Mouse (Mus musculus): ENCODE results near the gene Zfp202.
"Not testable (repeated sequence)": the region's sequence is repeated elsewhere in the genome, so short reads cannot be mapped to it uniquely, and the experiment has no call there.

Gene Zfp202

GRCm38 (mm10) chr9:40192098-40193038 lies at the start of gene Zfp202:
Gene Zfp202, plus strand, starts transcription at chr9:40192316.
- DNase-seq = peak; percentile 99

DNA sequence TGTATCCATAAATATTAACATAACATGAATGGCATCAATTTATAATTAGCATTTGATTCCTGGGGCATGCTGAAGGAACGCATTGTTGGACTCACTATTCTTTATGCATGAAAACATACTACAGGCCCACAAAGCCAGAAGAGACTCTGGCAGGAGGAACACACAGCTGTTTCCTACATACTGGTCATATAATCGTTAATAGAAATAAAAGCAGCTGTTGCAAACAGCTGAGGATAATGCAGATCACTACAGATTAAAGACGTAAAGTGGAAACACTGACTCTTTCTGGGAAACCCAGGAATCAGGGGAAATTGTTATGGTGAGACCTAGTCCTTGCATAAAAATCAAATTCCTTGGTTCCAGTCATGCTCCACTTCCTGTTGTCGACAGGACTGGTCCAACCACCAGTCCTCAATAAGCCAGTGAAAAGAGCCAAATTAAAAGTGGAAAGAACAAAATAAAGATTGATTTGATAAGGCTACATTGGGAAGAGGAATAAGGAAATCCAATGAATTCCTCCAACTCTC lies 36.9 kb upstream of the Zfp202 start:
- no peak for DNase-seq

GRCm38 (mm10) chr9:40166446-40166845 lies 25.7 kb upstream of the Zfp202 start:
- no peak for DNase-seq

- DNase-seq = no peak
Observed at GRCm38 (mm10) chr9:40177017-40177416, 15.1 kb upstream of the Zfp202 start.

DNA sequence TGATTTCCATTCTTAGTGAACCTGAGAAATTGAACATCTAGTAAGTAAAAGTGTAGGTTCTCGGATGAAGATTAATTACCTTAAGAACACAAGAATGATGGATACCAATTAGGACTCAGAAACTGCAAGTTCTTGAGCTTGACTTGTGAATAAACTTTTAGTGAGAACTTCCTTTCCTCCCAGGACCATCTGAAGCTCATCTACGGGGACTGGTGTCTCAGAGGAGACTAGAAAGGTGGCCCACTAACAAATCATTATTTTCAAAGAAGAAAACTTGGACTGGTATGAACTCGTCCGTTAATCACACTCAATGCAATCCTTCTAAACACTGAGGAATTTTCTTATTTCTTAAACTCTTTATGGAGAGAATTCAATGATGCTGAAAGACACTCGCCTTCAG lies 11.5 kb upstream of the Zfp202 start, which contains the start of gene Olfr986:
TSS of gene Olfr986 (plus strand) at position 301 of the 400 bp plus-strand sequence.
- no peak for DNase-seq

DNA sequence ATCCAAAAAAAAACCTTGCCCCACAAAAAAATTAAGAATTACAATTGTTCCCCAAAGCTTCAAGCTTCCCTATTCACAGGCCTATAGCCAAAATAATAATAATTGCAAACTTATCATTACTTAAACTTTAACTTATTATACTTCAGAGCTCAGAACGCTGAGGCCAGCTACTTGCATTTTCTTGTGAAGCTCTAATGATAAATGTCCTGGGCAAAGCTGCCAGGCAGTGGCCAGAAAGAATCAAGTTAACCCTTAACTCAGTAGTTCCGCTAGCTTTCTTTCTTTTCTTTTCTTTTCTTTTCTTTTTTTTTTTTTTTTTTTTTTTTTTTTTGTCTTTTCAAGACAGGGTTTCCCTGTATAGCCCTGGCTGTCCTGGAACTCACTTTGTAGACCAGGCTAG lies 7.0 kb upstream of the Zfp202 start:
- DNase-seq = not testable (repeated sequence)

DNA sequence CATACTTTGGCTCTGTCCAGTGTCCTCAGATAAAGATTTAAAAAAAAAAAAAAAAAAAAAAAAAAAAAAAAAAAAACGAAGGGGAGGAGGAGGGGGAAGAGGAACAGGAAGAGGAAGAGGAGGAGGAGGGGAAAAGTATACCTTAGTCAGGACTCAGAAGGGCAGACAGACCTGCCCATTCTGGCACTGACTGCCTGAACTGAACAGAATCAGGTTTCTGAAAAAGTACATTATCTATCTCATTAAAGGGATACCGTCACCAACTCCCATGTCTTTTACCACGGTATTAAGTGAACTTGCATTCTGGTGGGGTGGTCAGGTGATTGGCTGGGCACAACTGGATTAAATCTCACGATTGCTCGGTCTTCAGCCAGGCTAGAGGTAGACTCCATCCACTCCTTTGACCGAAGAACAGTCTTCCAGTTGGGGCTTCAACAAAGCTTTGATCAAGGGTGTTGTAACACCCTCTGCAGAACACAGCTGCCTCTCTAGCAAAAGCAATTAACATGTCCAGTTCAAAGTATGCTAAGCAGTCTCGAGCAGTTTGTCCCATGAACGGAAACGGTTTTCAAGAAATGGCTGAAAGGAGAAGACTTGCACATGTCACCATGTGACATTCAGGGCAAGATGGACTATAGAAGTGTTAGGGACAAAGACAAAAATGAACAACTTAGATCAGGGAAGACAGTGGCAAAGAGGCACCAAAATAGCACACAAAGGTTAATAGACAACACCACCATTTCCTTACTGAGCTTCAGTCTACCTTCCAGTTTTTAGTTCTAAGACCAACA lies 835 bp upstream of the Zfp202 start:
- peak; percentile 73 for DNase-seq

GRCm38 (mm10) chr9:40195981-40196380 lies 3.9 kb downstream of the Zfp202 start:
- DNase-seq = peak; percentile 93

DNA sequence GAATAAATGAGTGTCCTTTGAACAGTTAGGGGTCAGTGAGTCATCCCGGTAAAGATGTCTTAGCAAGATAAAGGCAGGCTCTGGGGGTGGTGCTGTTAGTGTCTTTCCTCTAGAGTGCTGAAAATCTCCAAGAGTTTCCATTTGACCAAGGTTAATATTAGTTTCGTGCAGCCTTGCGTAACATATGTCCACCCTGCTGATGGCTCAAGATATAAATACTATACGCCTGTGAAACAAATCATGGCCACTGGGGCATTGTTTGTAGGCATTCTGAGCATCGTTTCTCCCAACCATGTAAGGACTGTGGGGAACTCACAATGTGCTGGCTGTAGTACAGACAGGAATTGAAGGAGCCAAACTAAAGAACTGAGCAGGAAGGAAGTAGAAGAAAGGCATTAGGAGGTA lies 14.4 kb downstream of the Zfp202 start:
- DNase-seq = no peak

DNA sequence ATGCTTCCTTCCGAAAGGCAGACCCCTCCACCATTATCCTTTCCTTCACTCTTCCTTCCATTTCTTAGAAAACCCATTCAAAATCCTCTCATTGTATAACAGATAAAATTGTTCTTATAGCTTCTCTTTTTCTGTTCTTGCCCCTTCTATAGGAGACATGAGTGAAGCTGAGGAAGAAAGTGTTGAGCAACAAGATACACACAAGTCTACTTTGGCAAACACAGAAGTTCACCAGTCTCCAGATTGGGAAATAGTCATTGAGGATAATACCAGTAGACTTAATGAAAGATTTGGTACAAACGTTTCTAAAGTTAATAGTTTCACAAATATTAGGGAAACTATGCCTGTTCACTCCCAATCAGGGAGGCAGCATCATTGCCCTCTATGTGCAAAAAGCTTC lies 18.6 kb downstream of the Zfp202 start:
- DNase-seq = no peak

GRCm38 (mm10) chr9:40214058-40214457 lies 21.9 kb downstream of the Zfp202 start:
- peak; percentile 71 for DNase-seq

GRCm38 (mm10) chr9:40216651-40217050 lies 24.5 kb downstream of the Zfp202 start:
- DNase-seq = peak; percentile 68

DNA sequence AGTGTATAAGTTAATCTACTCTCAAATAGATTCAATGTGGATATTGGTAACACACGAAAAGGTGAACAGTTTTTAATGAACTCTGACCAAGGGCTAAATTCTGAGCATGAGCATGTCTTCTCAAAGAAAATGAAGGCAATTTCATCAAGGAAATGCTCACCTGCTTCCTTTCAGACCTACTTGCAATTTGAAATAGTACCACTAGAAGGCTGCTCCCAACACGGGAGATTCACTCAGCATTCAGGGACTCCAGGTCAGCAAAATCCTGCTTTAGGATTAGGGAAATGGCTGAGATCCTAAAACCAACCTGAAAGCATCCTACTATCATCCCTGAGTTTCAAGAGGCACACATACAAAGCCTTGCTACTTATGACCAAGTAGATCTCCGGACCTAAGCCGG lies 32.2 kb downstream of the Zfp202 start:
- no peak for DNase-seq

GRCm38 (mm10) chr9:40227874-40228789 lies 36.0 kb downstream of the Zfp202 start:
- DNase-seq = peak; percentile 70

DNA sequence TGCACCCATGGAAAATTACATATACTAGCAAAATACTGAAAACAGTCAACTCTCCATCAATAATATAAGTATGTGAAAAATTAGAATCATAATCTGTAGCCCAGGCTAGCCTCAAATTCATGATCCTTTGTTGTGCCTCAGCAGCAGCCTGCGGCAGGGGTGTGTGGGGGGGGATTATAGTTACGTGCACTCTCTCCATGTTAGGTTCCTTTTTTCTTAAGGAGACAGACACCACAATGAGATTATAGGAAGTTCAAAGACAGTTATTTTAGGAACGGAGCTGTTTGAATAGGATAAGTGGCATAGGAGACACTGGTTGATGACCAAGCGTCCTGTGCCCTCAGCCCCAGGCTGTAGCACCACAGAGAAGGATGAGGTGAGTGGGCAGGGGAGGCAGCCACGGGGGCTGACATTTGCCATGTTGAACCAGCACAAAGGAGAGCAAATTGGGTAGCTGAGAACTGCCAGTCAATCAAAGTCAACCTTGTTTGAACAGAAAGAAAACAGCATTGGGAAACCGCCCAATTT lies 36.8 kb downstream of the Zfp202 start:
- DNase-seq = peak; percentile 73

GRCm38 (mm10) chr9:40229479-40229878 lies 37.4 kb downstream of the Zfp202 start:
- DNase-seq = peak; percentile 19

DNA sequence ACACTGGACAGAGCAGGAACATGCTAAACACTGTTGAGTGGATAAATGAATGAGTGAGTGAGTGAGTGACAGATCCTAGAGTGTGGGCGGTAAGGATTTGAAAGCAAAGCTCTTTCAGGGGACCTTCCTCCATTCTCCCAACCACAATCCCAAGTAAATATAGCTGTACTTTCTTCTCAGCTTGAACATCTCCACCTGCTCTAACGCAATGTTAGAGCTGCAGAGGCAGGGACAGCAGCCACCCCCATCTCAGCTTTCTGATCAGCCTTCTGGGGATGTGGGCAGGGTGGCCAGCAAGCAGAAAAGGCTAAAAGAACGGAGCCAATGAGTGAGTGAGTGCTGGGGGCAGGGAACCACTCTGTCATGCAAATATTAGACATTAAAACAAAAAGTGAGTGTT lies 38.9 kb downstream of the Zfp202 start:
- DNase-seq = peak; percentile 17

DNA sequence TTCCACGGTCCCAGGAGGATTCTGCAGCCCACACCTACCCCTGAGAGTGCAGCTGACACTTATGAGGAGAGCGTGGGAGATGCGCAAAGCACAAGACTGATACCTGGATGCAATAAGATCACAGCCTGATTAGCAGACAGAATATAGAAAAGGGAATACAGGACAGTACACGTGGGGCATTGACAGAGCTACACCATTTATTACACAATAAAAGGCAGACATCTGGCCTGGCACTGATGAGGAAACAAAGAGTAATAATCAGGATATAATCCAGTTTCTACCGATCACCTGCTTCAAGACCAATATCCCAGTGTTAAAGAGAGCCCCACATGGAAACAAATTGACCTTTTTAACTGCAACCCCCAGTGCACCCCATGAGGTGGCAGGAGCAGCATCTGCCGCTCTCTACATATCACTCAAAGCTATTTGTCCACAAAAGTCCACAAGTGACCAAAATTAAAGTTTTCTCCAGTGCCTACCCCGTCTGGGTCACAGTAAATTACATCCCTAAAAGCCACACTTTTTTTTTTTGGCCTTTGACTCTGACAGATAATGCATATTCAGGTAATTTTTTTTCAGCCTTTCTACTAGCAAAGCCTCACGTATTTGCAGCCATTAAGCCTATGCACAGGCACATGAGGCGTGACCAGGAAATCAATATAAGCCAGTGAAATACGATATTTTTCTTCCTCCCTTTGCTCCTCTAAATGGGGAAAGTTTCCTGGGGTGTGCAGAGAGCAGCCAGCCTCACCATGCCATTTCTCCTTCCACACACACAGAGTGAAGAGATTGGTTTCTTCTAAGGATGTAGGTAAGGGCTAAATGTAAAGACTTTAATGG lies 42.3 kb downstream of the Zfp202 start:
- DNase-seq = peak; percentile 30

- DNase-seq = peak; percentile 3
Observed at GRCm38 (mm10) chr9:40235220-40235619, 43.1 kb downstream of the Zfp202 start.

- DNase-seq = peak; percentile 28
Observed at GRCm38 (mm10) chr9:40239749-40240148, 47.6 kb downstream of the Zfp202 start.

DNA sequence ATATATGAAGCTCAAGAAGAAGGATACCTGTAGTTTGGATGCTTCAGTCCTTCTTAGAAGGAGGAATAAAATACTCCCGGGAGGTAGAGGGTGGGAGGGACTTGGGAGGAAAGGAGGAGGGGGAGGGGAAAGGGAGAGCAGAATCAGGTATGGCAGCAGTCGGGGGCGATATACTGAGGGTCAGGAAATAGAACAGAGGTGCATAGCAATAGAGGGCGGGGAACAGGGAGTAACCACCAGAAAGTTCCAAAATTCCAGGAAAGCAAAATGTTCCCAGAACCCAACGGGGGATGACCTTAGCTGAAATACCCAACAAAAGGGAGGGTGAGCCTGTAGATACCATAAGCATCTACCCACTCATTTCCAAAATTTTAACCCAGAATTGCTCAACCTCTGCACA lies 48.2 kb downstream of the Zfp202 start:
- DNase-seq = peak; percentile 52
